In the genomic region with DNA sequence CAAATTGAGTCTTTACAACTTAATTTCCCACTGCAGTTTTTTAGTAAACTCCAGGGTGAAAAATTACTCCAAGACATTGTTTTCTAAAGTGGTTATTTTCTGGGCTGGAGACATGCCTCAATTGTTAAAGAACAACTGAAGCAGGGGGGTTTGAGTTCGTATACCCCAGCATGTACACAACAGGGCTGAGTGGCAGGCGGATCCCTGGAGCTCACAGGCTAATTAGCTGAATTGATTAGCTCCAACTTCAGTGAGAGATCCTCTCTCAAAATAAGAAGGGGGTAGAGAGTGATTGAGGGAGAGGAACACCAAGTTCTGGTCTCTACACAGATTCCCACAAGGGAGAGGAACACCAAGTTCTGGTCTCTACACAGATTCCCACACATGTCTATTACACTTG, we compare ENCODE assay signal across 22 mouse cellular contexts.
"Had no signal": no experiment of that assay in that cellular context is flagged by ENCODE, and none has a peak within 500 bp of the region (broad histone marks: within the 10 kb centered on the region; RNA-seq: fewer than 3 reads in every experiment).

No protein-coding gene starts in this region.

- DNase-seq: kidney, adult 18-20 months; kidney, adult 9 months; kidney, postnatal 10 days; kidney, postnatal 36 days; layer of hippocampus, postnatal 36 days; liver, postnatal 0 days; retina, postnatal 1 day; right cerebral cortex, postnatal 25 days; spleen, adult 18-20 months; thymus, postnatal 25 days had no signal

- H3K4me3 ChIP-seq: left cerebral cortex, adult 2 months; limb, embryonic 12.5 days; limb, embryonic 15.5 days; midbrain, embryonic 15.5 days; myocyte; neural tube, embryonic 13.5 days; stomach, embryonic 15.5 days had no signal

- H3K4me2 ChIP-seq: limb, embryonic 12.5 days; limb, embryonic 15.5 days; liver, embryonic 11.5 days; lung, embryonic 14.5 days; midbrain, embryonic 15.5 days; neural tube, embryonic 13.5 days; stomach, embryonic 15.5 days had no signal

- H3K36me3 ChIP-seq: limb, embryonic 12.5 days; limb, embryonic 15.5 days; midbrain, embryonic 15.5 days; neural tube, embryonic 13.5 days; stomach, embryonic 15.5 days had no signal

- H3K27me3 ChIP-seq: limb, embryonic 12.5 days; limb, embryonic 15.5 days; midbrain, embryonic 15.5 days; neural tube, embryonic 13.5 days; stomach, embryonic 15.5 days had no signal

- ATAC-seq: liver, postnatal 0 days; lung, postnatal 0 days; midbrain, embryonic 15.5 days had no signal

- H3K27ac ChIP-seq: left cerebral cortex, adult 2 months; limb, embryonic 12.5 days; limb, embryonic 15.5 days; liver, embryonic 14.5 days; macrophage; midbrain, embryonic 15.5 days; neural tube, embryonic 13.5 days; stomach, embryonic 15.5 days had no signal

- H3K9me3 ChIP-seq: limb, embryonic 12.5 days; limb, embryonic 15.5 days; midbrain, embryonic 15.5 days; neural tube, embryonic 13.5 days; stomach, embryonic 15.5 days had no signal

- H3K9ac ChIP-seq: limb, embryonic 12.5 days; limb, embryonic 15.5 days; liver, embryonic 14.5 days; liver, postnatal 0 days; lung, embryonic 14.5 days; midbrain, embryonic 15.5 days; neural tube, embryonic 13.5 days; stomach, embryonic 15.5 days had no signal

- H3K4me1 ChIP-seq: limb, embryonic 12.5 days; limb, embryonic 15.5 days; midbrain, embryonic 15.5 days; neural tube, embryonic 13.5 days; stomach, embryonic 15.5 days had no signal
